Mouse (Mus musculus): ENCODE data around the gene Acot8. TPM values are rescaled to one million over a fixed set of nuclear protein-coding genes. Genes with fewer than 3 reads are reported as not detected.

Acot8 gene
- polyA plus RNA-seq, 1 experiment from 2014 or later = 13.9 TPM

DNA sequence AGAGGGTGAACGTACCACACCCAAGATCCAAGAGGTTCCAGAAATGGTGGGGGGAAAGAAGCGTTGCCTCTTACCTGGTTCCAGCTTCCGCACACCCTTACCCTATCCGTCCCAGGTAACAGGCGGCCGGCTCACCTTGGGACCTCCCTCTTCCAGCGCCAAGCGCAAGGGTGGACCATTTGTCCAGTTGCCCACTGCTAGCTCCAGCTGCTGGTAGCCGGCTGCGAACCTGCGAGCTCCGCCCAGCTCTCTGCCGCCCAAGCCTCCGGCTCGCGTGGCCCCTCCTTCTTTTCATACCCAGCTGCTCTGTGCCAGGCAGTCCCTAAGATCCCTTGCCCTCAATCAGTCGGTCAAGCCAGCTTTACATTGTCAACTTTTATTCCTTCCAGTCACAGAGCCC lies 27.9 kb downstream of the Acot8 start:
- peaks cover 21% of the 10 kb centered on the region for H3K36me3 ChIP-seq (replicated peaks)
- H3K9me3 ChIP-seq = no peaks in the 10 kb centered on the region
- DNase-seq (ENCODE audit: low spot score) = no peak
- H3K27me3 ChIP-seq (replicated peaks; ENCODE audit: low read depth, poor library complexity, severe bottlenecking) = 0 out of 2 replicates have a peak, but pooled peaks cover 11% of the 10 kb centered on the region
- no peak overlapping the region for H3K4me3 ChIP-seq
- no peak overlapping the region for H3K27ac ChIP-seq (replicated peaks)
- 74% methylated on average over 17 of the region's 17 CpGs for WGBS
- peaks cover 11% of the 10 kb centered on the region for H3K4me1 ChIP-seq

DNA sequence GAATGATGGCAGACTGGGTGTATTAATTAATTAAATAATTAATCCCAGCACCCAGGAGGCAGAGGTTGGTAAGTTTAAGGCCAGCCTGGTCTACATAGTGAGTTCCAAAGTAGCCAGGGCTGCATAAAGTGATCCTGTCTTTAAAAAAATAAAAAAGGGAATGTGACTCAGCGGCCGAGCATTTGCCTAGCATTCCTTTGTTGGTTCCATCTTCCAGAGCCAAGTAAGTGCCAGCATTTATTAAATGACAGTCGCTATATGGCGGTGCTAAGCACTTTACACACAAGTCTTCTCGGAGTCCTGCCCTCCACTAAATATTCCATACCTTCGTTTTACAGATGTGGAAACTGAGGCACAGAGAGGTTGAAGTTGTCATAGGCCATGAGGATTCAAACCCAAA lies 28.6 kb downstream of the Acot8 start:
- Histone ChIP-seq H3K36me3 (replicated peaks) (peaks cover 28% of the 10 kb centered on the region), H3K4me1 (peaks cover 18% of the 10 kb centered on the region), H3K27ac (replicated peaks) (no peak overlapping the region), H3K9me3 (no peaks in the 10 kb centered on the region), H3K27me3 (replicated peaks; ENCODE audit: low read depth, poor library complexity, severe bottlenecking) (0 out of 2 replicates have a peak, but pooled peaks cover 11% of the 10 kb centered on the region), H3K4me3 (no peak overlapping the region)
- no peak for DNase-seq (ENCODE audit: low spot score)
- WGBS = 90% methylated on average over 6 of the region's 6 CpGs

DNA sequence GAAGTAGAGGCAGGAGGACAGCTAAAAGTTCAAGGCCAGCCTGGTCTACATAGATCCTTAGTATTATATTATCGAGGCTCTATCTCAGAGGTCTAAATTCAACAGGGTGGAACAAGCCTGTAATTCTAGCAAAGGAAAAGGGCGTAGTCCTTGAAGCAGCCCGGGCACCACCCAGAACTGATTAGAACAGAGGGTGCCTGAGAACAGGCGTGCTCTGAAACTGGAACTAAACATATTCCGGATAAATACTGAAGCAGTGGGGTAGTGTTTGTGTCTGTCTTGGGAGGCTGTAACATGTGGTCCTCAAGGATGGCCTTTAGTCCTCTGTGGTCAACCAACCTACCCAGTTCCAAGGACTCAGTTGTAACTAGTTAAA lies 30.7 kb downstream of the Acot8 start:
- Histone ChIP-seq H3K36me3 (replicated peaks) (peaks cover 34% of the 10 kb centered on the region), H3K4me1 (peaks cover 28% of the 10 kb centered on the region), H3K4me3 (no peak overlapping the region), H3K27me3 (replicated peaks; ENCODE audit: low read depth, poor library complexity, severe bottlenecking) (0 out of 2 replicates have a peak, but pooled peaks cover 11% of the 10 kb centered on the region), H3K9me3 (no peaks in the 10 kb centered on the region), H3K27ac (replicated peaks) (no peak overlapping the region)
- no peak for DNase-seq (ENCODE audit: low spot score)
- WGBS = 85% methylated on average over 5 of the region's 5 CpGs

DNA sequence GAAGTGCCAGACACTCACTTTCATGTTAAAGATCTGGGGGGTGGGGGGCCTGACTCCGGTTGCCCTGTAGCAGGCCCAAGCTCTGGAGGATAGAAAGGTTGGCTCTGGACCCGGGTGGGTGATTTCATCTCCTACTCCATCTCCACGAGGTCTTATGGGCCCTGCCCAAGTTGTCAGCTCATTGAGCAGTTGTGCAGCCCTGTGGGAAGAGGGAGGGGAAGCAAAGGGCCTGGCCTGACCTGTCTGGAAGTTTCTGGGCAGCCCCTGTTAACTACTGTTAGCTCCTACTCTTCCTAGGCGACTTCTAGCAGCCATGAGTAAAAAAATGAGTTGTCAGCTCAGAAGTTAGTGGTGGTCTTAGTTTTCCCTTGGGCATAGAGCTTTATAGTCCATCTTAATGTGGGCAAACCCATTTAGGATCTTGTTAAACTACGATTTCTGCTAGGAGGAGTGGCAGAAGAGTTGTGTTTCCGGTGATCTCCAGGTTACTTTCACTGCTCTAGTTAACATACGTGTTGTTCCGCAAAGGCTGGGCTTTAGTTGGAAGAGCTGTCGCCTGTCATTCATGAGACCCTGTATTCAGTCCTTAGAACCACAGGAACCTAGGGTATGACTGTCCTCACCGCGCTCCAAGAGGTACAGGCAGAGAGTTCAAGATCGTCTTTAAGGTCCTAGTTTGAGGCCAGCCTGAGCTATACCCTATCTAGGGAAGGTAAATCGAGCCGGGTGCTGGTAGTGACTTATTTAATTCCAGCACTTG lies 31.3 kb downstream of the Acot8 start:
- Histone ChIP-seq H3K27me3 (replicated peaks; ENCODE audit: low read depth, poor library complexity, severe bottlenecking) (0 out of 2 replicates have a peak, but pooled peaks cover 11% of the 10 kb centered on the region), H3K4me1 (peaks cover 28% of the 10 kb centered on the region), H3K4me3 (0 out of 2 replicates have a peak overlapping the region, but pooled peaks have one; percentile 9), H3K36me3 (replicated peaks) (peaks cover 36% of the 10 kb centered on the region), H3K27ac (replicated peaks) (no peak overlapping the region), H3K9me3 (no peaks in the 10 kb centered on the region)
- 82% methylated on average over 14 of the region's 14 CpGs for WGBS
- no peak for DNase-seq (ENCODE audit: low spot score)

DNA sequence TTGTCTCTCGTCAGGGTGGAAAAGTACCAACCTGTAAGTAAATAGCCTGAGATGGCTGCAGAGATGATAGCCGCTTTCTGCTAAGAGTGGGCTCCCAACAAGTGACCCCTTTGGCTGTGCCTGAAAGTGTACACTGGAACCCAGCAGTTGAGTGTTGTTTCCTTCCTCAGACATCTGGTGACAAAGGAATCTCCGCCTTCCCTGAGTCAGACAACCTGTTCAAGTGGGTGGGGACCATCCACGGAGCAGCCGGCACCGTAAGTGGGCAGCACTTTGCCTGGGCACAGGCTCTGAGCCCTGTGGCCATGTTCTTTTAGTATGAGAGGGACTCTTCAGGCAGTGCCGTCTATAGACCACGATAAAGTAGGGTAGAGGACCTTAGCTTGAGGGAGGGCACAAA lies 33.6 kb downstream of the Acot8 start:
- Histone ChIP-seq H3K4me3 (peak overlapping the region; percentile 96), H3K9me3 (no peaks in the 10 kb centered on the region), H3K27ac (replicated peaks) (peak overlapping the region; percentile 97), H3K4me1 (peaks cover 28% of the 10 kb centered on the region), H3K36me3 (replicated peaks) (peaks cover 59% of the 10 kb centered on the region), H3K27me3 (replicated peaks; ENCODE audit: low read depth, poor library complexity, severe bottlenecking) (no peaks in the 10 kb centered on the region)
- 86% methylated on average over 8 of the region's 8 CpGs for WGBS
- no peak for DNase-seq (ENCODE audit: low spot score)

DNA sequence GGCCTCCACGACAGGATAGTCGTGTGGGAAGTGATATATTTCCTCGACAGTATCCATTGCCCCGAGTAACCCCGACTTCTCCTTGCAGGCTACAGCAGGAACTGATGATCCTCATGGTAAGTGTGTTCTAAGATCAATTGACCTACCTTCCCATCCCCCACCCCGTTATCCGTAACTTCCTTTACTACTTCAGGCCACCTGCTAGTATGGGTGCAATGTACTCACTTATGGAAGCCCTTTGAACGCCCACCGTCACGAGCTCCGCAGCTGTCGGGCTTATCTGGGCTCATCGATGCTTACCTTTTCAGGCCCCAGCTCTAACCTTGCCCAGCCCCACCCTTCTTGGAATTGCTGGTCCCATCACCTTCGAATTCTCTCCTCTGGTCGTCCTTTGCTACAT lies 34.4 kb downstream of the Acot8 start:
- no peaks in the 10 kb centered on the region for H3K27me3 ChIP-seq (replicated peaks; ENCODE audit: low read depth, poor library complexity, severe bottlenecking)
- DNase-seq (ENCODE audit: low spot score) = peak; percentile 23
- peaks cover 67% of the 10 kb centered on the region for H3K36me3 ChIP-seq (replicated peaks)
- peak overlapping the region; percentile 96 for H3K4me3 ChIP-seq
- H3K9me3 ChIP-seq = no peaks in the 10 kb centered on the region
- 6% methylated on average over 15 of the region's 15 CpGs for WGBS
- peaks cover 28% of the 10 kb centered on the region for H3K4me1 ChIP-seq
- H3K27ac ChIP-seq (replicated peaks) = peak overlapping the region; percentile 97

DNA sequence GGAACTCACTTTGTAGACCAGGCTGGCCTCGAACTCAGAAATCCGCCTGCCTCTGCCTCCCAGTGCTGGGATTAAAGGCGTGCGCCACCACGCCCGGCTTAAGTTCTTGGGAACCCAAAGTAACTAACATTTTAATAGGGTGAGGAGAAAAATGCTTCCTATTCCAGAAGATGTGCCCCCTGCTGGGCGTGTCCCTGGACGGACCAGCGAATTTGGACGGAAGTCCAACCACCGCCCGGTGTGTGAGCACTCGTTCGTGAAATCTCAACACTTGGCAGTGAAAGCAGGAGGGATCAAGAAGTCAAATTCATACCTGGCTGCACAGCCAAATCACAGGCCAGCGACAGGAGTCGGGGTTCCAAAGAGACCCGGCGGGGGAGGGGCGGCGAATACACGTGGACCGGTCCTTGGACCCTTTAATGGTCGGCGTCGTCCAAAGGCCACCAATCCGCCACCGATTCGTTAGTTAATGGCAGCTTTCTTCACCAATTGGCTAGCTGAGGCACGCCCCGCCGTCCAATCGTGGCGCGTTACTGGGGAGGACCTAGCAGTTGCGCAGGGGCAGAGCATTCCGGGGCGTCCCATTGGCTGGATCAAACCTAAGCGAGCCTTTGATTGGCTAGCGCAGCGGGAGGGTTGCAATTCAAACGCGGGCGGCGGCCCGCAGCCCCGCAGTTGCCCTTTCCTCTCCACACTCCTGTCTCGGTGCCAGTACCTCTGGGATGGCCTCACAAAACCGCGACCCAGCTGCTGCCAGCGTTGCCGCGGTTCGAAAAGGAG lies 35.2 kb downstream of the Acot8 start, which contains the start of gene Ube2c:
Gene Ube2c, plus strand, starts transcription at position 641 of the 780 bp plus-strand sequence.
- peaks cover 75% of the 10 kb centered on the region for H3K36me3 ChIP-seq (replicated peaks)
- H3K27ac ChIP-seq (replicated peaks) = peak within 1 kb of the TSS; percentile 97
- 3% methylated on average over 53 of the region's 53 CpGs for WGBS
- peak; percentile 99 for DNase-seq (ENCODE audit: low spot score)
- no peaks in the 10 kb centered on the region for H3K27me3 ChIP-seq (replicated peaks; ENCODE audit: low read depth, poor library complexity, severe bottlenecking)
- H3K4me3 ChIP-seq = peak within 1 kb of the TSS; percentile 96
- H3K4me1 ChIP-seq = peaks cover 28% of the 10 kb centered on the region
- no peaks in the 10 kb centered on the region for H3K9me3 ChIP-seq

DNA sequence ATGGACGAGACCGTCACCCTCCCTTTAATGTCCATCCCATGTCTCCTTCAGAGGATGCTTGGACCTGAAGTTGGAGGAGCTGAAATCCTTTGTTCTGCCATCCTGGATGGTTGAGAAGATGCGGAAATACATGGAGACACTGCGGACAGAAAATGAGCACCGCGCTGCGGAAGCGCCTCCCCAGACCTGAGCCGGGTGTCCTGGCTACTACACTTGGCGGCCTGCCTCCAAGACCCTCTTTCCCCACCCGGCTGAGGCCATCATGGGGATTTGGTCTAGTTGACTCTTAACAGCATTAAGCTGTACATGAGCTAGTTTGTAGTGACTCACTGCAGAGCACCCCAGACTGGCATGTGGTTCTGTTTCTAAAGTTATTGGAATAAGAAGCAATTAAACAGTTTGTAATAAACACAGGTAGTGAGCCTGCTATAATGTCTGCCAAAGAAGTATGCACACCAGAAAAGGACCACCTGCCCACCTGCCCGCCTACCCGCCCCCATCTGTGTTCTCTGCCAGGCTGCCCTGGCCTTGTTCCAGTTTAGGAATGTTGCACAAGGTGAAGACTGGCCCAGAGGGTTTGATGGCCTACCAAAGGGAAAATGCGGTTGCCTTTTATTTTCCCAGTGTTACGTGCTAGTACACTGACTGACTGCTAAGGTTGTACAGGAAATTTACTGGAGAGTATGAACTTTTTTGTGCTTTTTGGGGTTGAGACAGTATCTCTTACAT lies 36.7 kb downstream of the Acot8 start:
- H3K4me1 ChIP-seq = peaks cover 26% of the 10 kb centered on the region
- DNase-seq (ENCODE audit: low spot score) = no peak
- H3K4me3 ChIP-seq = no peak overlapping the region
- H3K36me3 ChIP-seq (replicated peaks) = peaks cover 75% of the 10 kb centered on the region
- no peaks in the 10 kb centered on the region for H3K9me3 ChIP-seq
- no peak overlapping the region for H3K27ac ChIP-seq (replicated peaks)
- WGBS = 95% methylated on average over 15 of the region's 15 CpGs
- no peaks in the 10 kb centered on the region for H3K27me3 ChIP-seq (replicated peaks; ENCODE audit: low read depth, poor library complexity, severe bottlenecking)

DNA sequence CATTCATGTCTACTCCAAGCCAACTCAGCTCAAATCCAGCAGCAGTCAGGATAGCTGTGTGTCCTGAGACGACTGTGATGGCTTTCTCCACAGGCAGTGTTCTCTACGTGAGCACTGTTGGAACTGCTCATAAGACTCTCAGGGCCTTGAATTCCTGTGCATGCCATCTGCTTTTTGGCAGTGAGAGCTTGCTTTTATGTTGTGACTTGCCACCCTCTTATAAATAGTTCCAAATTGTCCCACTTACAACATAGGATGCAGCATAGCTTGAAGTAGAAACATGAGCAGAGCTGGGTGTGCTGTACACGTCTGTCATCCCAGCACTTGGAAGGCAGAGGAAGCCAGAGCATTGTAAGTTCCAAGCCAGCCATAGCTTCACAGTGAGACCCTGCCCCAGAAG lies 38.8 kb downstream of the Acot8 start:
- Histone ChIP-seq H3K4me1 (peaks cover 7% of the 10 kb centered on the region), H3K36me3 (replicated peaks) (peaks cover 75% of the 10 kb centered on the region), H3K27ac (replicated peaks) (no peak overlapping the region), H3K27me3 (replicated peaks; ENCODE audit: low read depth, poor library complexity, severe bottlenecking) (no peaks in the 10 kb centered on the region), H3K9me3 (no peaks in the 10 kb centered on the region), H3K4me3 (no peak overlapping the region)
- 84% methylated on average over 3 of the region's 3 CpGs for WGBS
- no peak for DNase-seq (ENCODE audit: low spot score)

DNA sequence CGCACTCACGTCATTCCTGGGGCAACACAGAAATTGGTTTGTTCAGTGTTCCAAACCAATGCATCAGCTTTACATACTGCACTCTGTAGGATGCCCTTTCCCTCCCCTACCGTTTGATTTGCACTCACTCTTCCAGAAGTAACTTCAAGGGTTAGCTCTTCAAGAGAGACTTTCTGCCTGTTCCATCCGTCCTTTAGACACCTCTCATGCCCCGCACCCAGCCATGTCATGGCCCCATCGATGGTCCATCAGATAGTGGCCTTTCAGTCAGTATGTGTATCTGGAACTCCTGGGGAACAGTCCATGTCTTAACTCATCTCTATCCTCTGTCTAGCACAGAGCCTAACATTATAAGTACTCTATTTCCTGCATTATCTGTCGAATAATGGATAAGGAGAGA lies 42.1 kb downstream of the Acot8 start:
- peaks cover 94% of the 10 kb centered on the region for H3K36me3 ChIP-seq (replicated peaks)
- WGBS = 89% methylated on average over 7 of the region's 7 CpGs
- H3K27me3 ChIP-seq (replicated peaks; ENCODE audit: low read depth, poor library complexity, severe bottlenecking) = no peaks in the 10 kb centered on the region
- H3K27ac ChIP-seq (replicated peaks) = no peak overlapping the region
- no peaks in the 10 kb centered on the region for H3K4me1 ChIP-seq
- H3K9me3 ChIP-seq = no peaks in the 10 kb centered on the region
- H3K4me3 ChIP-seq = no peak overlapping the region
- no peak for DNase-seq (ENCODE audit: low spot score)

DNA sequence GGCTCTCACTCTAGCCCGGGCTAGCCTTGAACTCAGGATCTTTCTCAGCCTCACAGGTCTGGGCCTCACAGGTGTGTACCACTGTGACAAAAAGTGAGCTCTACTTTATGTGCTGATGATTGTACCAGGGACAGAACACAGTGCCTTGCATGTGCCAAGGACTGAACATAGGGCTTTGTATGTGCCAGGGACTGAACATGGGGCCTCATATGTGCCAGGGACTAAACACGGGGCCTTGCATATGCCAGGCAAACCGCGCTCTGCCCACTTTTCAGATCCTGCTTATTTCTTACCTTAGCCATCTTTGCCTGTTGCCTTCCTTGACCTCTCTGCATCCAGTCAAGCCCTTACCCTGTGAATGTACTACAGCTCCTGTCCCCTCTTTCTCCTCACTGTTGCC lies 42.7 kb downstream of the Acot8 start:
- H3K36me3 ChIP-seq (replicated peaks) = peaks cover 94% of the 10 kb centered on the region
- no peaks in the 10 kb centered on the region for H3K27me3 ChIP-seq (replicated peaks; ENCODE audit: low read depth, poor library complexity, severe bottlenecking)
- H3K9me3 ChIP-seq = no peaks in the 10 kb centered on the region
- H3K4me3 ChIP-seq = no peak overlapping the region
- no peak for DNase-seq (ENCODE audit: low spot score)
- WGBS = 96% methylated on average over 4 of the region's 4 CpGs
- no peak overlapping the region for H3K27ac ChIP-seq (replicated peaks)
- H3K4me1 ChIP-seq = no peaks in the 10 kb centered on the region

DNA sequence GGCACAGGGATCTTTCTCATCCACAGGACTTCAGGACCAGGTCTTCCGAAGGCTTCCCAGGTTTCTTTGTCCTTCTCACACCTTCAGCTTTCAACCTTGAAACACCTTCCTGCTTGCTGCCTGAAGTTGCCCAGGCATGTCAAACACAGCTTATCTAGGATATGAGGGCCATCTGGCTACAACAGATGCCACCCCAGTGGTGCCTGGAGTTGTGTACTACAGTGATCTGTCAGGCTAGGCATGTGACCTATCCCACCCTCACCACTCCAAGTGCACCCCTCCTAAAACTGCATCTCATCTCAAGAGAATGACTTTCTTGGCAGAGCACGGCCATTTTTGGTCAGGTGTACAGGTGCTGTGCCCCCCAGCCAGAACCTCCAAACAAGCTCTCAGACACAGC lies 43.2 kb downstream of the Acot8 start:
- Histone ChIP-seq H3K4me3 (no peak overlapping the region), H3K36me3 (replicated peaks) (peaks cover 94% of the 10 kb centered on the region)
- 84% methylated on average over 2 of the region's 2 CpGs for WGBS

More for the DNA sequence above, 43.2 kb downstream of the Acot8 start:
- no peak for DNase-seq (ENCODE audit: low spot score)
- no peak overlapping the region for H3K27ac ChIP-seq (replicated peaks)
- H3K4me1 ChIP-seq = no peaks in the 10 kb centered on the region
- H3K9me3 ChIP-seq = no peaks in the 10 kb centered on the region
- no peaks in the 10 kb centered on the region for H3K27me3 ChIP-seq (replicated peaks; ENCODE audit: low read depth, poor library complexity, severe bottlenecking)

All from embryonic facial prominence, embryonic 10.5 days (tissue).